Mouse (Mus musculus) megakaryocyte, adult 5-6 weeks (primary cell): ENCODE measurements at regions not wholly inside any gene's neighbourhood (a gene's known extent, or its start where the extent isn't known, plus 50 kb on each side); places are given as distances from the start of the nearest gene placed in this dataset.

Experiments used
- ATAC-seq: 2 replicates; pipeline ENCODE4 v1.8.0; 2016; ENCODE audit warnings: mild to moderate bottlenecking, inconsistent platforms; ENCODE audit not compliant: poor library complexity, severe bottlenecking

DNA sequence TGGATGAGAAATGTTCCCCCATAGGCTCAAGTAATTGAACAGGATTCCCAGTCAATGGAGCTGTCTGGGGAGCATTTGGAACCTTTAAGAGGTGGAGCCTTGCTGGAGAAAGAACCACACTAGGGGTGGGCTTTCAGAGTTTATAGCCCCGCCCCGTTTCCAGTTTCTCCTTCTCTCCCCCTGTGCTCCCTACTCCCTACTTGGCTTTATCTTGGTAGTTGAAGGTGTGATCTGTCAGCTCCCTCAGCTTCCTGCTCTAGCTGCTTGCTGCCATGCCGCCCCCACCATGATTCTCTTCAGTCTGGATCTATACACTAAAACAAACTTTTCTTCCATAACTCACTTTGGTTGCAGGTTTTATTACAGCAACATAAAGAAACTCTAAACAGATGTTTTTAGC, 59.5 kb upstream of the Pabpc6 start:
- no peak for ATAC-seq

GRCm38 (mm10) chr17:9725704-9726469, 56.4 kb upstream of the Pabpc6 start:
- ATAC-seq = no peak

DNA sequence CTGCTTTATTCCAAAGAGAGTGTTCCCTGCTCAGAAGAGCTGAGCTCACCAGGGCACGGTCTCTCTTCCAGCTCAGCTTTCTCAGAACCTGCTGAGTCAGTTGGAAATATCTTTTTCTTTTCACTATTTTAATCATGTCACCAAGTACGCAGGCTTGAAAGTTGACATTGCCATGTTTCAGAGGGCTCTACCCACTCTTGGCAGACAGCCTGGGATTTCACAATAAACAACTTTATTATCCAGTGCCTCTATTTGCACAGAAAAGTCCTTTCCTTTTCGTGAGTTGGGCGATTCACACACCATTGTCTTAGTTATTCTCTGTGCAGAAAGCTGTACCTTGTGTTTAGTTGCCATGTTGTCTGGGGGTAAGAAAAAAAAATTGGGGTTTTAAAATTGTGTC, 54.0 kb upstream of the Pabpc6 start:
- ATAC-seq = no peak

- ATAC-seq = no peak
Measured at GRCm38 (mm10) chr17:9722709-9723108, 53.2 kb upstream of the Pabpc6 start.
